Mouse (Mus musculus) granulocyte monocyte progenitor cell, adult 5-6 weeks (primary cell): ENCODE data around the gene Uqcc1. TPM values are rescaled to one million over a fixed set of nuclear protein-coding genes. Genes with fewer than 3 reads are reported as not detected.

ENCODE experiments used
- ATAC-seq: replicated peaks from 2 replicates; pipeline ENCODE4 v1.8.0; 2016; ENCODE audit warnings: mild to moderate bottlenecking, moderate TSS enrichment, inconsistent platforms; ENCODE audit not compliant: poor library complexity, severe bottlenecking
- total RNA-seq, 2 experiments: library from RNA; stranded (forward) in 1 of 2; stranded (reverse) in 1 of 2; fragments of 200-712, 200-1000 nt in 1 of 2; fragments of >200 nt in 1 of 2; fragmentation: Nextera tagmentation in 1 of 2; gene quantifications; 2 replicates each; pipeline ENCODE4 v1.2.3; 2014 to 2017

Uqcc1 gene
- total RNA-seq (2014; fragmentation: Nextera tagmentation): 37.9 and 39.5 TPM in 2 replicates
- 66.6 and 71.5 TPM in 2 replicates for total RNA-seq (2017)

DNA sequence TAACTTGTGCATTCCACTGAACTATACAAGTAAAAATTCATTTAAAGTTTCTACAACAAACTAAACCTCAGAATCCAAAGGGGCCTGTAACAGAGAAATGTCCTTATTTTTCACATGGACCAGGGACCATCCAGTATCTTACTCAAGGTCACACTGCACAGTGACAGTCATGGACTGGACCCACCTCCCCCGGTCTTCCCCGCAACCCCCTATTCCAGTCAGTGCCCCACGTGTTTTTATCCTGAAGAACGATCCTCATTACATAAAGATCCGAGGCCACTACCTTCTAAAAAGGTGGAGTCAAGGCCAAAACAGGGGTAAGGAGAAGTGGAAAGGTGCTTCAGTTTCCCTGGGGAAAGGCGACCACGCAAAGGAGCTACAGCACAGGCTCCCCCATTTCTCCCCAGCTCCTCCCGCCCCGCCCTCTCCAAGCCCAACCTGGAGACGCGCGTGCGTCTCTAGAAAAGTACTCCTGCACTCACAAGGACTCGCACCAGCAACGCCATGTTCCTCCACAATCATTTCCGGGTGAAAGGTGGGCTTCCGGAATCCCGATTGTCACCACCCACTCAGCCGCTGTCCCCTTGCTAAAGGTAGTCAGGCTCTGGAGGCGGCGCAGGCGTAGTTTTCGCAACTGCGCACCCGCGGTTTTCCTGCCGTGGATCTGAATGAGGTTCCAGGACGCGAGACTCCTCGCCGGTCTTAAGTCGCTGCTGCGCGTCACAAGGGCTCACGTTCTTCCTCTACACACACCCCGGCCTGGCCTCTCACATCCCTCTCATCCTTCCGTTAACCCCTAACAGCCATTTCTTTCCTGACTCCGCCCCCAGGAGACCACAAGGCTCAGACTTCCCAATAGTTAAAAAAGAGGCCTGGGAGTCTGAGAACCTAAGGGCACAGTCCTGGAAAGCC is at the start of gene Uqcc1:
Gene Uqcc1 (minus strand): TSS at position 780 of the 912 bp plus-strand sequence.
- peak; percentile 97 for ATAC-seq

DNA sequence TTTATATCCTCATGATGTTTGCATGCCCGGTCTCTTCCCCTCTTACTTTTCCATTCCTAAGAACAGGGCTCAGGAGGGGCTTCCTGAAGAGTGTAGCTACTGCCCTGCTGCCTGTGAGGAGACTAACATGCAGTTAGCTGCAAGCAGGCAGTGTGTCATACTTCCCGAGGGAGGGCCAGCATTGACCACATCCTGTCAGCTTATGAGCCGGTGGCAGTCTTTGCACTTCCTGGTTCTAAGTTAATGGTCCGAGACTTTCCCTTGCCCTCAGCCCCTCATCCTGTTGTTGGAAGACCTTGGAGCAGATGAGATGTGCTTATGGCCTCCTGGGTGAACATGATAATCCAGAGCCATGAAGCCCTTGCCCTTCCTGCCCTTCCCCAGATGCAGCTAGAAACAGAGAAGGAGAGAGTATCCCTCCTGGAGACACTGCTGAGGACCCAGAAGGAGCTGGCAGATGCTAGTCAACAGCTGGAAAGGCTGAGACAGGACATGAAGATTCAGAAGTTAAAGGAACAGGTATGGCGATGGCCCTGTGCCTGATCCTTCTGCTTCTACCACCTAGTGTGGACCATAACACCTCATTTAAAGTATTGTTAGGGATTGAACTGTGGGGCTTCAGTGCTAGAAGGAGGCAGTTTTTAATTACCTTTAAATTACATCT is 49.4 kb upstream of the Uqcc1 start:
- peak; percentile 97 for ATAC-seq

DNA sequence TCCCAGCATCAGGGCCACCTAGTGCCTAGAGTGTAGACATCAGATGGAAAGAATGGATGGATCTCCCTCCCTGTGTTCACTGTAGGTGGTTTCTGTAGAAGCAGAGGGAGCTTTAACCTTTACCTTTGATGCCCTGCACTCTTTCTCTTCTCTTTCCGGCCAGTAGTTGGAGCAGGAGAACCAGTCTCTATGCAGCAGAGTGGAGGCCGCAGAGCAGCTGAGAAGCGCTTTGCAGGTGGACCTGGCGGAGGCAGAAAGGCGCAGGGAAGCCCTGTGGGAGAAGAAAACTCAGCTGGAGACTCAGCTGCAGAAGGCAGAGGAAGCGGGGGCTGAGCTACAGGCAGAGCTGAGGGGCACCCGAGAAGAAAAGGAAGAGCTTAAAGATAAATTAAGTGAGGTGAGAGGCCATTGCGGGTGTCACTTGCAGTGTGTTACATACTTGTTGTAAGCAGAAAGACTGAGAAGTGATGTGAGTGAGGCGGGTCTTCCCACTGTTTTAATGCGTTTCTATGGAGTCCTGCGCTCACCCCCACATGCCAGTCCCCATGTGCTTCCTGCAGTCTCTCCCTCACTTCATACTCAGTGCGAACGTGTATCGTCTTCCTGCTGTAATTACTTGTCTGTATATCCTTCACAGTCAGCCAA is 44.1 kb upstream of the Uqcc1 start:
- no peak for ATAC-seq

DNA sequence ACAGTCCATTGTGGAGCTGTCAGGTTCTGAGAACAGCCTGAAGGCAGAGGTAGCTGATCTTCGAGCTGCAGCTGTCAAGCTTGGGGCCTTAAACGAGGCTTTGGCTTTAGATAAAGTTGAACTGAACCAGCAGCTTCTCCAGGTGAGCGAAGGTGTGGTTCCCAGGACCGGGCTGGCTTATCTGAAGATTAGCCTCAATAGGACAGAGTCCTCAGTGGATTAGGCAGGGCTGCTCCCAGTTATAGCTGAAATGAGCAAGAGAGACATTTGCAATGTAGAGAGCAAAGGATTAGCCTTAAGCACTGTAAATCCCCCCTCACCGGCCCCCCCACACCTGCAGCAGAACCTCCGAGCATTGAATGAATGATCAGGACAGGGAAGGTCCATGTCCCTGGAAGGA is 43.2 kb upstream of the Uqcc1 start:
- no peak for ATAC-seq

GRCm38 (mm10) chr2:155962991-155963390 is 32.9 kb upstream of the Uqcc1 start:
- 0 out of 2 replicates have a peak, but pooled peaks have one; percentile 25 for ATAC-seq

- no peak for ATAC-seq
Observed at GRCm38 (mm10) chr2:155961862-155962261, 31.8 kb upstream of the Uqcc1 start.

- no peak for ATAC-seq
Observed at GRCm38 (mm10) chr2:155959981-155960380, 29.9 kb upstream of the Uqcc1 start.

- ATAC-seq: peak; percentile 97
Observed at GRCm38 (mm10) chr2:155956134-155957059, 26.3 kb upstream of the Uqcc1 start, which contains the start of gene Cep250. Cep250 (plus strand) TSS chr2:155956458.

GRCm38 (mm10) chr2:155952006-155952405 is 21.9 kb upstream of the Uqcc1 start:
- no peak for ATAC-seq

- no peak for ATAC-seq
Observed at GRCm38 (mm10) chr2:155949362-155949761, 19.3 kb upstream of the Uqcc1 start.

DNA sequence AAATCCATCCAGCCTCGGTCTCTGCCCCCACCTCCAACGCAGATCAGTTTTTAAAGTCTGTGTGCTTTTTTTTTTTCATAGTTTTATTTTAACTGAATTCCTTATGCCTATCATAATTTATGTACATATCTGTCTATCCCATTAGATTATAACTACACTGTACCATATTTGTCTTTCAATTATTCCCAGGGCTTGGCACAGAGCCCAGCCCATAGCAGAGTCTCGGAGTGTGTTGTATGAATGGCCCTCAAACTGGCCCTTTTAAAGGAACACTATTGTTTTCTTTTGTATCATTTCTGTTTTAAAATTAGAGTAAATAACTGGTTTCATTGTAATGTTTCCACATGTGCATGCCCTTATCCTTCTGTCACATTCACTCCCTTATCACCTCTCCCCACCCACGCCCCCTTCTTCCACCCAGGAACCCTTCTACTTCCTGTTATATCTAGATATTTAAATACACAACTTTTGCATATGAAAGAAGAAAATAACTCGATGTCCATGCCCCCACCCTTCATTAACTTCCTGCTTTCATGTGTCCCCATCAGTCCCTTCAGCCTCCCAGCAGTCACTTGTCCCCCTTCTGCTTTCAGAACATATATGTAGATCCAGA is 17.4 kb upstream of the Uqcc1 start:
- ATAC-seq: no peak; the same call in 1 of the 2 replicates

GRCm38 (mm10) chr2:155946499-155946898 is 16.4 kb upstream of the Uqcc1 start:
- no peak for ATAC-seq

- peak; percentile 79 for ATAC-seq
Observed at GRCm38 (mm10) chr2:155946069-155946468, 16.0 kb upstream of the Uqcc1 start.

- no peak for ATAC-seq
Observed at GRCm38 (mm10) chr2:155945580-155945979, 15.5 kb upstream of the Uqcc1 start.

DNA sequence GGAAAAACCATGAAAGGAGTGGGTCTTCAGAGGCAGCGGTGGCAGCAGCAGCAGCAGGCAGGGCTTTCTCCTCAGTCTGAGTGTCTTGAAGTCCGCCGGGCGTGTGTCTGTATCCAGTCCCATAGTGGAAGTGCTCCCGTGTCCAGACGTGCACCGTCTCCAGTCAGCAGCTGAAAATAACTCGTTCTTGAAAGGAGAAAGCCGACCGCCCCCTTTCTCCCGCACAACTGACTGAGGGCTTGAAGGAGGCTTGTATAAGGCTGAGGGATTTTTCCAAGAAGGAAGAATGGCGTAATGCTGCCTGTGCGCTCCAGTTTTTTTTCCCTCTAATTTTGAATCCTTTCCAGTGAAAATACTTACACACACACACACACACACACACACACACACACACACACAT is 15.0 kb upstream of the Uqcc1 start, which contains the start of gene Gdf5:
Gene Gdf5 (minus strand): TSS at position 244 of the 400 bp plus-strand sequence.
- ATAC-seq: no peak

- no peak for ATAC-seq
Observed at GRCm38 (mm10) chr2:155944685-155945084, 14.6 kb upstream of the Uqcc1 start.

DNA sequence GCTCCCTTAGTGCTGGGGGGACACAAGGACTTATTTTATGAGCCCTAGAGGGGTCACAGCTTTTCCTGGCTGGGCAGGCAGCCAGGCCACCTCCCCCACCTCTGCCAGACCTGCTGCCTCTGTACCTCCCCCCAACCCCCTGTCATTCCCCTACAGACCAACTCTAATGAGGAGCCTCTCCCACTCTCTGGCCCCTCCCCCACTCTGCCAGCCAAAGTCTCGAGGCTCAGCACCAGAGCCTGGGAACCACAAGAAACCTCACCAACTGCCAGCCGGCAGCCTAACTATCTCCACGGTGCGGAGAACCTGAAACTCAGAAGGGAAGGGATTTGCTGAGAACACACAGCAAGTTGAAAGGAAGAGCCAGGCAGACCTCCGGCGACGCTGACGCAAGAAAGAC is 13.4 kb upstream of the Uqcc1 start:
- ATAC-seq: no peak

DNA sequence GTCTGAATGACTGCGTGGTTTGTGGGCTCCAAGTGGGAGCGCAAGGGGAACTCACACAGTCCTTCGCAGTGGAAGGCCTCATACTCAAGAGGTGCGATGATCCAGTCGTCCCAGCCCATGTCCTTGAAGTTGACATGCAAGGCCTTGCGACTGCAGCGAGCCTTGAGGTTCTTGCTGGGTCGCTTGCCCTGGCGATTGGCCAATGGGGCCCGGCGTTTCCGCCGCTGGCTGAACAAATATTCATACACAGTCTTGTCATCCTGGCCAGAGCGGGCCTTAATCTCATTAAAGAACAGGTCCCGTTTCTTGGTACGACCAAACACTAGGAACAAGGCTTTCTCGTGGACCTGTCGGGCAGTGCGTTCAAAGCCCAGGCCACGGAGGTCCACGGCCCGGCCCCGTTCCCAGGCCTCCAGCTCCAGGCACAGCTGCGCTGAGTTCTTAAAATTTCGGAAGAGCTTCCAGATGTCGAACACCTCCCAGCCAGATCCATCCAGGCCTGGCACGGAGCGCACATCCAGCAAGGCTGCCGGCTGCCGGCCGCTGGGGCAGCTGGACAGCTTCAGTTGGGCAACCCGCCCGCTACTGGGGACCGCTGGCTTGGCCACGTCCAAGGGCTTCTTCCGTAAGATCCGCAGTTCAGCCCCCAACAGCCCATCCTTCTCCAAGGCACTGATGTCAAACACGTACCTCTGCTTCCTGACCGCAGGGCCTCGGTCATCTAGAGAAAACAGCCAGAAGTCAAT is 11.8 kb upstream of the Uqcc1 start:
- ATAC-seq: no peak

- no peak for ATAC-seq
Observed at GRCm38 (mm10) chr2:155940681-155941080, 10.6 kb upstream of the Uqcc1 start, which contains the start of gene Gm15557. Gm15557 (plus strand) TSS chr2:155940728.
